Mouse (Mus musculus): ENCODE measurements around the gene Armh1.

DNA sequence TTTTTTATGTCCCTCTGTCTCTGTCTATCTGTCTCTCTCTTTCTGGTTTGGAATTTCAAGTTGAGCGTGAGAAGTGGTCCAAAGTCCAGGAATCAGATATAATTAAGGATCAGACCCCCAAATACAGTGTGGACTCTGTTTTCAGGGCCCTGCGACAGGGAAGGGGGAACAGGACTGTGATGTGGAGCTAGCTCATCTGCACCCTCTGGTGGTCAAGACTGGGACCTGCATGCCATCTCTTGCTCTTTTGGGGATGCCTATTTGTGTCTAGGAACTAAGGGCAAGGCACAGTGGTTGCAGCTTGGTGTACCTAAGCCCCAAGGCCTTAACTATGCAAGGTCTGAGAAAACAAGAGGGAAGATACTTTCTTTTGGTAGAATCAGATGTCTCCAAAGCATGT, 15.4 kb upstream of the Armh1 start:
- TF ChIP-seq FOSL1 (IDR thresholded peaks at IDR 0.05; ENCODE audit: insufficient read depth, low read length, poor library complexity, severe bottlenecking) (no peak), CTCF (IDR thresholded peaks at IDR 0.05; ENCODE audit: control insufficient read depth, insufficient read depth, insufficient read length) (peak; percentile 80), USF1 (IDR thresholded peaks at IDR 0.05; ENCODE audit: low read depth) (no peak), CEBPB (IDR thresholded peaks at IDR 0.05; ENCODE audit: low read depth) (no peak)
